Mouse (Mus musculus): ENCODE measurements around the gene Olfr1013.

Gene Olfr1013

GRCm38 (mm10) chr2:85766798-85767197, at the start of gene Olfr1013:
TSS of gene Olfr1013 (plus strand) at chr2:85767098.
- DNase-seq = no peak

- no peak for DNase-seq
These were observed 41.1 kb upstream of the Olfr1013 start for GRCm38 (mm10) chr2:85725793-85726192.

DNA sequence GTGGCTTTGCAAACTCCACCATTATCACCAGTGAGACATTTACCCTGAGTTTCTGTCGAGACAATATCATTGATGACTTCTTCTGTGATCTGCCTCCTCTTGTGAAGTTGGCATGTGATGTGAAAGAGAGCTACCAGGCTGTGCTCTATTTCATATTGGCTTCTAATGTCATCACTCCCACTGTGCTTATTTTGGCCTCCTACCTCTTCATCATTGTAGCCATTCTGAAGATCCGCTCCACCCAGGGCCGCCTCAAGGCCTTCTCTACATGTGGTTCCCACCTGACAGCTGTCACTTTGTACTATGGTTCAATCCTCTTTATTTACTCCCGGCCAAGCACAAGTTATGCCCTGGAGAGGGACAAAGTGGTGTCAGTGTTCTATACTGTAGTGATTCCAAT, 13.1 kb upstream of the Olfr1013 start:
- DNase-seq = no peak

DNA sequence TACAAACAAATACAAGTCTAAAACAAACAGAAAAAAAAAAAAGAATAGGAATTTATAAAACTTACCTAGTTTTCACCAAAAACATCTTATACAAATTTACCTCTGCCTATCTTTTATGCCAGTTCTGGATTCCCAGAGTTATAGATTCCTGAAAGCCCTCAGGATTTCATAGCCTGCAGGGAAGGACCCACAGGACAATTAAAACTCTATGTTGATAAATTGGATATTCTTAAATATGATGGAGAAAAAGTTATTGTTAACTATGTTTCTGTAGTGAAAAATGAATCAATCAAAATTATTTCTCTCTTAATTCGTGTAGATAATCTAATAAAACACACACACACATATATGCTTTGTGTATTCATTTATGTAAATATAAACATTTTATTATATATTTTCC, 4.2 kb upstream of the Olfr1013 start, which contains the start of gene Olfr1012:
Gene Olfr1012 (minus strand): TSS at position 101 of the 400 bp plus-strand sequence.
- no peak for DNase-seq

DNA sequence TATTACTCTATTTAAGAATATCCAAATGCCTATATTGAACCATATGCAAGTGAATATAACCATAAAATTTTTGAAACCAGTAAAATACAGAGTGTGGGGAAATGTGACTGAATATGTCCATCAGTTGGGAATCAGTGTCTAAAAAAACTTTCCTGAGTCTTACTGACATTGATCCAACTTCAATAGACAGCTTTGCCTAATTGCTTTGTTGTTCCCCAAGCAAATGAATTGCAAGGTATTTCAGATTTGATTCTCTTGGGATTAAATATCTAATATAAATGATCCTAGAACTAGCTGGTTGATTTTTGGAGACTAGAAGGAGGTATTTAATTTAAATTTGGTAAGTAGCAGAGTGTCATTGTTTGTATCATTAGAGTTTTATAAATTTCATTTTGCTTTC, 5.5 kb downstream of the Olfr1013 start, which contains the start of gene Olfr1014:
Gene Olfr1014 (plus strand): TSS at position 301 of the 400 bp plus-strand sequence.
- DNase-seq = no peak

DNA sequence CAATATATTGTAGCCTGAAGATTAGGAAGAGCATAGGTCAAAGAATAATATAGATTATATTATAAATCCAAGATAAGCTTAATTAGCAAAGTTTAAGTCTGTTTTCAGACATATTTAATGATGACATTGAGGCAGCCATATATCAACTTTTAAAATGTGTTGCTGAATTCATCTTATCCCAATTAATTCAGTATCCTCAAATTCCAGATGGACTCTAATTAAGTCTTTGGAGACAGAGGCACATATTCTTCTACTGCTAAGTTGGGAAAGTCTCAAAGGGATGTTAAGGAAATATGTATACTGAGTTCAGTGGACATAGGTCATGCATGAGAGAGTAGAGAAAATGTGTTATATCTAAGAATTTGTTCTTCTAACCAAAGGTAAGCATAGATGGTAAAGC, 14.8 kb downstream of the Olfr1013 start, which contains the start of gene Olfr1015:
Gene Olfr1015 (plus strand): TSS at position 301 of the 400 bp plus-strand sequence.
- no peak for DNase-seq

- DNase-seq = no peak
These were observed 25.4 kb downstream of the Olfr1013 start for GRCm38 (mm10) chr2:85792331-85792730.

- no peak for DNase-seq
These were observed 35.5 kb downstream of the Olfr1013 start, which contains the start of gene Olfr1016 for GRCm38 (mm10) chr2:85802444-85802843. TSS of gene Olfr1016 (minus strand) at chr2:85802544.

GRCm38 (mm10) chr2:85804501-85804900, 37.6 kb downstream of the Olfr1013 start:
- DNase-seq = no peak

GRCm38 (mm10) chr2:85818179-85818578, 51.3 kb downstream of the Olfr1013 start, which contains the start of gene Olfr1018:
TSS of gene Olfr1018 (plus strand) at chr2:85818479.
- DNase-seq = no peak

Measured in cerebellum, adult 11-12 months (tissue).